Mouse (Mus musculus) layer of hippocampus, postnatal 10 days (tissue): ENCODE data around the gene Tspan4. TPM values are rescaled to one million over a fixed set of nuclear protein-coding genes. Genes with fewer than 3 reads are reported as not detected.
"Not testable (repeated sequence)": the region's sequence is repeated elsewhere in the genome, so short reads cannot be mapped to it uniquely, and the experiment has no call there.

Experiments used
- DNase-seq, 2 experiments: peaks; one replicate each; pipeline ENCODE4 v3.0.0; 2021; ENCODE audit warnings: low spot score in 2 of 2
- total RNA-seq, 2 experiments: library from RNA; stranded (reverse); gene quantifications; 2 replicates each; pipeline ENCODE4 v1.2.3; 2021

Tspan4 gene
- total RNA-seq, 2 experiments from 2014 or later: 32.9 to 34.1 TPM

DNA sequence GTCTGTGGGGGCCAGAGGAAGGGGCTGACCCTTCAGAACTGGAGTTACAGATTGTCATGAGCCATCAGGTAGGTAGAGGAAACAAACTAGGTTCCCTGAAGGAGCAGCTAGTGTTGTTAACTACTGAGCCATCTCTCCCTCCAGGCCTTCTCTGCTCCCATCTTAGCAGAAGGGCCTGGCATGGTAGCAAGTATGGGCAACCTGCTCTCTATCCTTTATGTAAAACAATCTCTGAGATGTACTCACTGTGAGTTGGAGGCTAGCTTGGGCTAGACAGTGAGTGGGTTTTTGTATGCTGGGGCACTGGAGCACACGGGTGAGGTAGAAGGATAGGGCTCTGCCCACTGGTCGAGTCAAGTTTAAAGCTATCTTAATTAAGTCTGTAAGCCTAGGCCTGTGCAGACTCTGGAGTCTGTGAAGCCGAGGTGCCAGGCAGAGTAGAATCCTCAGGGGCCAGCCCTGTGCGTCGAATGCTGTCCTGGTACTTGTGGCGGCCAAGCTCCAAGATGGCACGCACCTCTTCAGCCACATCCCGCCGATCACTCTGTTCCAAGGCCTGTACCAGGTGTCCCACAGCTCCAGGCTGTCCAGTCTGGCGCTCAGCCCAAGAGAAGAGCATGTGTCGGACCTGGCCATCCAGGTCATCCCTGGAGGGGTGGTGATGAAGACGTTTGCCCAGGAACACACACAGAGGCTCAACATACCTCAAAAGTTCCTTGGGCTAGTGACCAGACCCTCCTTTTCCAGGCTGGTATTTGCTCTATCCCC is 36.7 kb upstream of the Tspan4 start:
- no peak for DNase-seq

GRCm38 (mm10) chr7:141439140-141439679 is 35.8 kb upstream of the Tspan4 start:
- no peak for DNase-seq

DNA sequence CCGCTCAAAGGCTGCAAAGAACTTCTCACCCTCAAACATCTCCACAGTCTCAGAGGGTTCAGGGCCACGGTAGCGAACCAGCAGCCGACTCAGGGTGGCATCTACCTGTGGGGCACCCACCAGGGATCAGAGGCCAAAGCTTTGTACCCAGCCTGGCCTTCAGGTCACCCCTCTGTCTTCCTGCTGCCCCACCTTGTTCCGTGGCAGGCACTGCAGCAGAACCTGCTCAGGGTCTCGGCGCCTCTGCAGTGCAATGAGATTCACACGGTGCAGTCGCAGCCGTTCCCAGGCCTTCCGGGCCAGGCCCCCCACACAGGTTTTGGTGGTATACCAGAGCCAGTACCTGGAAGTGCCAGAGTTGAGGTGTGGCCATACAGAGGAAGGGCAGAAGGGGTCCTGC is 35.2 kb upstream of the Tspan4 start:
- DNase-seq: no peak

- DNase-seq: peak; percentile 68 to 71
Observed at GRCm38 (mm10) chr7:141440613-141441012, 34.4 kb upstream of the Tspan4 start.

DNA sequence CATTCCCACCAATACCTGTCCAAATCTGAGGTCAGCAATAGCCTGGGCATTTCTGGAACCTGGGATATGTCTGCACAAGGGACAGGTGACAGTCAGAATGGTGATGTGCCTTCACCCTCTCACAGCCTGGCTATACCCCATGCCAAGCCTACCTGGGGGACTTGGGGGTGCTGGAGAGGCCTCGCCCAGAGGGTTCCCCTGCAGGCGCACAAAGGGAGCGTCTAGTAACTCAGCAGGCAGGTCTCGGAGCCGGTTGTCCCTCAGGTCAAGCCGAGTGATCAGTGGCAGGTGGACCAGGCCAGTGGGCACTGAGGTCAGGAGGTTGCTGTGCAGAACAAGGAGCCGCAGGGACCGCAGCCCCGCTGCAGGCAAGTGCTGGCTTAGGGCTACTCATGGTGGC is 33.6 kb upstream of the Tspan4 start:
- DNase-seq: no peak

DNA sequence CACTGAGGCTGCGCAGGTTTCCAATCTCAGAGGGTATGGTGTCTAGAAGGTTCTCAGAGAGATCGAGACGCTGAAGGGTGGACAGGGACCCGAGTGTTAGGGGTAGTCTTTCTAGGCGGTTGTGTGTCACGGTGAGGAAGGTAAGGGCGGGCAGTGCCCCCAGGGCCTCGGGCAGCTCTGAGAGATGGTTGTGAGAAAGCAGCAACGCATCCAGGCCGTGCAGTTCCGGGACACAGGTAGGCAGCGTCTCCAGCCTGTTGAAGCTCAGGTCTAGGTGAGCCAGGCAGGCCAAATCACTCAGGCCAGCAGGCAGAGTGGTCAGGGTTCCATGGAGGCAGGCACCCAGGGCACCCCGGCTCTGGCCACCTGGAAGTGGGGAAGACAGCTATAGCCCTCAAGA is 32.8 kb upstream of the Tspan4 start:
- no peak for DNase-seq

GRCm38 (mm10) chr7:141443081-141443821 is 31.8 kb upstream of the Tspan4 start:
- DNase-seq: peak in 1 of 2 experiments; percentile 19

DNA sequence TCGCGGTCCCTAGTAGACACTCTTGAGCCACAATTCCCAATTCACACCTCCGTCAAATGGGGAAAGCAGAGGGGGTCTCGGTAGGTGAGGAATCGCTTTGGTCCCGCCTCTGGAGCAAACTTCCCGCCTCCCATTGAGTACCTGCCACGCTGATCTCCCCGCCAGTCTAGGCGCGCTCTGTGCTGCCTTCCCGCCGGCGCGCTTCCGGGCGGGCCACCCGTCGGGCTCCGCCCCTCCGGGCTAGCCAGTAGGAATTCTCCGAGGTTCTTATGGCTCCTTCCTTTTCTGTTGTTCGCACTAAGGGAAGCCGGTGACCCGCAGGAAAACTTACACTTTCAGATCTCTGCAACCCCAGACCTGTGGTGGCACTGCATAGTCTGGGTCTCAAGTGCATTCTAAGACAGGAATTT is 31.2 kb upstream of the Tspan4 start, which contains the start of gene Pidd1:
Pidd1 (minus strand) TSS at position 198 of the 410 bp plus-strand sequence.
- DNase-seq: peak in 1 of 2 experiments; percentile 14

DNA sequence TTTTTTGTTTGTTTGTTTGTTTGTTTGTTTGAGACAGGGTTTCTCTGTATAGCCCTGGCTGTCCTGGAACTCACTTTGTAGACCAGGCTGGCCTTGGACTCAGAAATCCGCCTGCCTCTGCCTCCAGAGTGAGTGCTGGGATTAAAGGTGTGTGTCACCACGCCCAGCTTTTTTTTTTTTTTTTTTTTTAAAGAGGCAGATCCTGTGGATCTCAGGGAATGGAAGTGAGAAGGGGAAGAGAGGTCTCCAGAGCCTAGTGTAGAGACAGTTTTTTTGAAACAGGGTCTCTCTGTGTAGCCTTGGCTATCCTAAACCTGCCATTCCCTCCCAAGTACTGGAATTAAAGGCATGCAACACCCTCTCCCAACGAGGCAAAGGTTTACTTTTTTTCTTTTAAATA is 28.7 kb upstream of the Tspan4 start:
- DNase-seq: not testable (repeated sequence)

- DNase-seq: peak; percentile 93 to 95
Observed at GRCm38 (mm10) chr7:141447110-141447991, 27.7 kb upstream of the Tspan4 start, which contains the start of gene Rplp2. TSS of gene Rplp2 (plus strand) at chr7:141447370.

- peak in 1 of 2 experiments; percentile 6 for DNase-seq
Observed at GRCm38 (mm10) chr7:141451928-141452327, 23.1 kb upstream of the Tspan4 start.

- DNase-seq: no peak
Observed at GRCm38 (mm10) chr7:141453636-141454035, 21.4 kb upstream of the Tspan4 start.

DNA sequence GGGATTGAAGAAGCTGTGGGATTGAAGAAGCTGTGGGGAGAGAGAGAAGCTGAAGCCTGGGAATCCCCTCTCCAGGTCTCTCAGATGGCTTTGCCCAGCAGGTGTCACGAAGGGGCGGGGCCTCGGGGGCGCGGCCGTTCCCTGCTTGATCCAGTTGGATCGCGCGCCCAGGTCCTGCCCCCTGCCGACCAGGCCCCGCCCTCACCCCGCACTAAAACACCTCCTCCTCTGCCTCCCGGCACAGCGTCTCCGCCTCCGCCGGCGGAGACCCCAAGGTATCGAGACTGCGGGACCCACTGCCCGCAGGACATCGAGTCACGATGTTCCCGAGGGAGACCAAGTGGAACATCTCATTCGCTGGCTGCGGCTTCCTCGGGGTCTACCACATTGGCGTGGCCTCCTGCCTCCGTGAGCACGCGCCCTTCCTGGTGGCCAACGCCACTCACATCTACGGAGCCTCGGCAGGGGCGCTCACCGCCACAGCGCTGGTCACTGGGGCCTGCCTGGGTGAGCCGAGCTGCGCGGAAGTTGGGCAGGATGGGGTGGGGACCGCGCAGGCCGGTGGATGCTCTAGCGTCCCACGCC is 20.0 kb upstream of the Tspan4 start, which contains the start of gene Pnpla2:
Pnpla2 (plus strand) TSS at position 232 of the 585 bp plus-strand sequence.
- DNase-seq: peak; percentile 88 to 93

DNA sequence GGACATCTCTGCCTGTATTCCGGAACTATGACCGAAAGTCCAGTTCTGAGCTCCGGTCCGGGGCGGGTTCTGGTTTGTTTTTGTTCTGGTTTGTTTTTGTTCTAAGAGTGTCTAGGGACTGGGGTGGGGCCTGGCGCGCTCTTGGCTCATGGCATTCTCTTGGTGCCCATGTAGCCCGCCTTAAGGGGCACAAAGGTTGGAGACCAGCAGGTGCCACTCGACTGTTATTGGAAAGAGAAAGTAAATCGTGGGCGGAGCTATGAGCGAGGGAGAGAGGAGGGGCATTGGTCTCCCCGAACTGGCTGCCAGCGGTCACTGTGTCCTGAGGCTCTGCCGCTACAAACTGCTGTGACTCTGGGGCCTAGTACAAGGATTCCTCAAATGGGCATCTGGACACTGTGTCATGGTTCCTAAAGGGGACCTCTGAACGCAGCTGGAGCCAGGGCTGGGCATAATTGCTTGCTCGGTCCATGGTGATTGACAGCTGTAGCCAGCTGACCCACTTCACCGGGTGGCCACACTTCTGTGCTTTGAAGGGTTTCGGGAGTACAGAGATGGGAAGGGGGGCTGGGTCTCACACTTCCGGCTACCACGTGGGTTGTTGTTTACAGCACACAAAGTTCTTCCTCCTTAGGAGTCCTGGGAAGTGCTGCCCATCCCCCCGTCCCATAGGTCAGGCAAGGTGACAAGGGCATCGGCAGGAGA is 19.3 kb upstream of the Tspan4 start:
- peak in 1 of 2 experiments; percentile 41 for DNase-seq

DNA sequence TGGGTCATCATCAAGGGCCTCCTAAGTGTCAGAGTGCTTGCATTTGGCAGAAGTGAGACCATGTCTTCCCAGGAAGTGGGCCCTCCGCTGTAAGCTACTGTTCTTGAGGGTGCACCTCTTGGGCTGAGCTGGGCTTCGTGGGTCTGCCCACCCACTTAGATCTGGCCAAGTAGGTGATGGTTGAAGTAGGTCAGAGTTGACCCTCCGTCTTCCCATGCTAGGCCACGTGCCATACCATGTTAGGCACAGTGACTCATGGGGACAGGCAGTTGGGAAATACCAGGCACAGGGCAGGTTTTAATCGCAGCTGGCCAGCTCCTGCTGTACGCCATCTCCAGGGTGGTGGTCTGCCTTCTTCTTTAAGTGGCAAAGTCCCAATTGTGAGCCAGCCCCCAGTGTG is 18.3 kb upstream of the Tspan4 start:
- DNase-seq: peak in 1 of 2 experiments; percentile 6

- peak in 1 of 2 experiments; percentile 3 for DNase-seq
Observed at GRCm38 (mm10) chr7:141457236-141457635, 17.8 kb upstream of the Tspan4 start.

GRCm38 (mm10) chr7:141457986-141458660 is 16.9 kb upstream of the Tspan4 start:
- DNase-seq: no peak

- peak in 1 of 2 experiments; percentile 36 for DNase-seq
Observed at GRCm38 (mm10) chr7:141458661-141459060, 16.4 kb upstream of the Tspan4 start.

DNA sequence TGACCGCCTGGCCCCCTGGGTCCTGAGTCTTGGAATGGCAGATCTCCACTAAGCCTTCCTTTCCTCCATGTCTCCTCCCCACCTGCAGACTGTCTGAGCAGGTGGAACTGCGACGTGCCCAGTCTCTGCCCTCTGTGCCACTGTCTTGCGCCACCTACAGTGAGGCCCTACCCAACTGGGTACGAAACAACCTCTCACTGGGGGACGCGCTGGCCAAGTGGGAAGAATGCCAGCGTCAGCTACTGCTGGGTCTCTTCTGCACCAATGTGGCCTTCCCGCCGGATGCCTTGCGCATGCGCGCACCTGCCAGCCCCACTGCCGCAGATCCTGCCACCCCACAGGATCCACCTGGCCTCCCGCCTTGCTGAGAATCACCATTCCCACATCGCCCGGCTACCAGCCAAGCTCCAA is 15.7 kb upstream of the Tspan4 start:
- DNase-seq: peak in 1 of 2 experiments; percentile 16
